Mouse (Mus musculus): Measurements from ENCODE around the gene Nsun2. TPM values are rescaled to one million over a fixed set of nuclear protein-coding genes. Genes with fewer than 3 reads are reported as not detected.
"Not testable (repeated sequence)": the region's sequence is repeated elsewhere in the genome, so short reads cannot be mapped to it uniquely, and the experiment has no call there.

Nsun2 gene
- total and polyA plus RNA-seq, 2 experiments from 2014 or later = 21.8 to 34.2 TPM

DNA sequence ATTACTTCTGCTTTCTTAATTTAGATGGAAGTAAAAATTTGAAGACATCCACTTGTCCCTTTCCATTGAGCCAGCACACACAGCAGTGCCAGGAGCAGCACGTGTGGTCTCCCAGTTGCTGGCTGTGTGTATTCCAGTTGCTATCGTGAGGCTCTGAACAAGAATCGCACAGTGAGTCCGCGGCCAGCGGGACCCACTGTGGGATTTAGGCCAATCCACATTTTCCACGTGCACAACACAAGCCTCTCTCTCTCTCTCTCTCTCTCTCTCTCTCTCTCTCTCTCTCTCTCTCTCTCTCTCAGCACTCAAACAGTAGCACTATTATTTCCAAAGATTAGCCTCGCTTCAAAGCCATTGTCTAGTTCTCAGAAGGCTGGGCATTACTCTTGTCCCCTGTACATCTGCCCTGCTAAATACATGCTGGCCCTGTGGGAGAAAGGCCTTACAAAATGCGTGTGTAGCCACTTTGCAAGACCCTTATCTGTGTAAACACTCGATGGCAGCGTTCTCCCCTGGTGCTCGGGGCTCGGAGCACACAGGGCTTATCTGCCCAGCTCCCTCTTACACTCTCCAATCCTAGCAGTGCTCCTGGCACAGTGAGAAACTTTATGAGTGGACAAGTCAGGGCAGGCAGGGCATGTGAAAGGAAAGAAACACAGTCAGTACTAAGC, 25.9 kb downstream of the Nsun2 start:
- Histone ChIP-seq H3K9me3 (replicated peaks; ENCODE audit: control insufficient read depth, low read length) (no peaks in the 10 kb centered on the region), H3K9ac (replicated peaks; ENCODE audit: low read depth, low read length) (no peak overlapping the region), H3K4me1 (ENCODE audit: control insufficient read depth, insufficient read depth) (peaks cover 32% of the 10 kb centered on the region), H3K4me3 (ENCODE audit: low read depth, low read length) (no peak overlapping the region), H3K36me3 (replicated peaks; ENCODE audit: control insufficient read depth, insufficient read depth, low read length) (no peaks in the 10 kb centered on the region), H3K4me2 (ENCODE audit: low read depth, low read length) (peak overlapping the region; percentile 20; the same call in 1 of the 2 replicates), H3K27me3 (ENCODE audit: control insufficient read depth, insufficient read depth, low read length) (no peaks in the 10 kb centered on the region), H3K27ac (ENCODE audit: low read depth) (no peak overlapping the region; the same call in 1 of the 2 replicates)
- DNase-seq (ENCODE audit: low spot score) (no peak), ATAC-seq (ENCODE audit: insufficient read depth, low read depth) (peak; percentile 36; the same call in 1 of the 2 replicates)
- WGBS = 21% methylated on average over 13 of the region's 13 CpGs
- TF ChIP-seq EP300 (IDR thresholded peaks at IDR 0.05; ENCODE audit: low read depth) (no peak), CTCF (IDR thresholded peaks at IDR 0.05; ENCODE audit: low read depth) (no peak)

DNA sequence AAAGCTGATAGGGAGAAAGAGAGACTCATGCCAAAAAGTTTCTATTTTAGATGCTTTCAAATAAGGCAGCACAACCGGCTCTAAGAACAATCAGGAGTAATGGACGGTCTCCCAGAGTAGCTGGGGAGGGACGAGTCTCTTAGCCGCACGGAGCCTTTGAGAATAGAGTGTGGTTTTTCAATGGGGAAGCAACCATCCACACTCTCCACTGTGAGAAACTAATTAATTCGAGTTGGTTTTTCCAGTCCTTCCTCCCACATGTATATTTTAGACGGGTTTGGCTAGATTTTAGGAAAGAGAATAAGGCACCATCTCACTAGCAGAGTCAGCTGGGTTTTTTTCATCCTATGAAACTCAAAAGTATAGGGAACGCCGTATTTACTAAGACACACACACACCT, 28.5 kb downstream of the Nsun2 start:
- Histone ChIP-seq H3K4me1 (ENCODE audit: control insufficient read depth, insufficient read depth) (peaks cover 32% of the 10 kb centered on the region), H3K4me2 (ENCODE audit: low read depth, low read length) (no peak overlapping the region), H3K27me3 (ENCODE audit: control insufficient read depth, insufficient read depth, low read length) (no peaks in the 10 kb centered on the region), H3K4me3 (ENCODE audit: low read depth, low read length) (no peak overlapping the region), H3K36me3 (replicated peaks; ENCODE audit: control insufficient read depth, insufficient read depth, low read length) (no peaks in the 10 kb centered on the region), H3K27ac (ENCODE audit: low read depth) (no peak overlapping the region), H3K9me3 (replicated peaks; ENCODE audit: control insufficient read depth, low read length) (no peaks in the 10 kb centered on the region), H3K9ac (replicated peaks; ENCODE audit: low read depth, low read length) (no peak overlapping the region)
- DNase-seq (ENCODE audit: low spot score) (no peak), ATAC-seq (ENCODE audit: insufficient read depth, low read depth) (no peak)
- no peak for TF ChIP-seq CTCF (IDR thresholded peaks at IDR 0.05; ENCODE audit: low read depth)
- TF ChIP-seq EP300 (IDR thresholded peaks at IDR 0.05; ENCODE audit: low read depth) = no peak
- WGBS = 71% methylated on average over 9 of the region's 9 CpGs

DNA sequence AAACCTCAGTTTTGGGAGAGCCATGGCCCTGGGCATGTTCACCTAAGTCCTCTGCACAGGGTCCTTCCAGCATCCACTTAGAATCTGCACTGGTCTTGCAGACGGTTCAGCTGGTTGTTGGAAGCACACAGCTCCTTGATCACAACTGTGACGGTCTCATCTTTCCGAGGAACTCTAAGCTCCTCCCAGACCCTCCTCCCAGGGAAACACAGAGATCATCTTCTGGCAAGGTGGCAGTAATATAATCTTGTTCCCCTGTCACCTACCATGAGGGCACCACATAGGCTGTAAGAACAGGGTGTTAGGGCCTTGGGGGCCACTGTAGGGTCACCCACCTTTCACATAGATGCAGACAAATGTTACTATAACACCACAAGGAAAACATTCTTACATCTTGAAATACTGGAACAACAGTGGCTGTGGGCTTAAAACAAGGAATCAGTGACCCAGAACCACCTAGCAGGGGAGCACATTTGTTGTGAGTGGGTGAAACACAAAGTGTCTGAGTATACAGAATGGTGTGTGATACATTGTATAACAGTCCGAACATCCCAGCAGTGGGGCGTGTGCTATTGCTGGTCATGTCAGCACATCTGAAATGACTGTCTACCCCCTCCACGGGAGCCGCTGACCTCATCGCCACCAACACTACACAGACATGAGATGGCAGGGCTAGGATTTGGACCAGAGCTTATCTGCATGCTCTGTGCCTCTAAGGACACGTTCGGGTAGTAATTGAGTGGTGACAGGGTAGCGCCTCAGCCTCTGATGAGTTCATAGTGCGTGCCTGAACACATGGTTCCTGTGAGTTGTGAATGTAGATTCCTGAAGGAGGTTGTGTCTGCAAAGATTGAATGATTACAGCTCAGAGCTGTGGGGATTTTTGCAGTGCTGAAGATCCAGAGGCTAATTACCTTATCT, 29.4 kb downstream of the Nsun2 start:
- WGBS = 26% methylated on average over 12 of the region's 12 CpGs
- peak; percentile 80 for DNase-seq (ENCODE audit: low spot score)
- Histone ChIP-seq H3K36me3 (replicated peaks; ENCODE audit: control insufficient read depth, insufficient read depth, low read length) (no peaks in the 10 kb centered on the region), H3K4me3 (ENCODE audit: low read depth, low read length) (no peak overlapping the region), H3K9ac (replicated peaks; ENCODE audit: low read depth, low read length) (no peak overlapping the region), H3K27me3 (ENCODE audit: control insufficient read depth, insufficient read depth, low read length) (no peaks in the 10 kb centered on the region), H3K9me3 (replicated peaks; ENCODE audit: control insufficient read depth, low read length) (no peaks in the 10 kb centered on the region), H3K4me1 (ENCODE audit: control insufficient read depth, insufficient read depth) (peaks cover 32% of the 10 kb centered on the region), H3K27ac (ENCODE audit: low read depth) (no peak overlapping the region), H3K4me2 (ENCODE audit: low read depth, low read length) (no peak overlapping the region)
- peak; percentile 95 for ATAC-seq (ENCODE audit: insufficient read depth, low read depth)
- TF ChIP-seq EP300 (IDR thresholded peaks at IDR 0.05; ENCODE audit: low read depth) (peak; percentile 69), CTCF (IDR thresholded peaks at IDR 0.05; ENCODE audit: low read depth) (no peak)

DNA sequence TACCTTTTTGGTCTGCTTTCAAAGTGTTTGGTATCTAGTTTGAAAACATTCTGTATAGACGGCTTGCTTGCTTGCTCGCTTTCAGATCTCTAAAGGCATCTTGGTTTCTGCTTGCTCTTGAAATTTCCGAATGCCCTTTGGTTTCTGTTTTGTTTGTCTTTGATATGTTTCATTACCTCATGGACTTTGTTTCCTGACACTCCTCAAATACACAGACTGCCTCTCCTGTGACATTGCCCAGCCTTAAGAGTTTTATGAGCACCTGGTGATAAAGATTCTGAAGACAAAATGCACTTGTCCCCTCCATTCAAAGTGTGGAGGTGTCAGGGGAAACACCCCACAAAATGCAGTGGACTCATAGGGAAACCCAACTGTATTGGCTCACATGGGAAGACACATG, 30.4 kb downstream of the Nsun2 start:
- Histone ChIP-seq H3K27me3 (ENCODE audit: control insufficient read depth, insufficient read depth, low read length) (no peaks in the 10 kb centered on the region), H3K9ac (replicated peaks; ENCODE audit: low read depth, low read length) (no peak overlapping the region), H3K4me1 (ENCODE audit: control insufficient read depth, insufficient read depth) (peaks cover 25% of the 10 kb centered on the region), H3K36me3 (replicated peaks; ENCODE audit: control insufficient read depth, insufficient read depth, low read length) (no peaks in the 10 kb centered on the region), H3K9me3 (replicated peaks; ENCODE audit: control insufficient read depth, low read length) (no peaks in the 10 kb centered on the region), H3K4me3 (ENCODE audit: low read depth, low read length) (no peak overlapping the region), H3K27ac (ENCODE audit: low read depth) (no peak overlapping the region), H3K4me2 (ENCODE audit: low read depth, low read length) (no peak overlapping the region)
- DNase-seq (ENCODE audit: low spot score) = no peak
- ATAC-seq (ENCODE audit: insufficient read depth, low read depth) = no peak
- 51% methylated on average over 3 of the region's 3 CpGs for WGBS
- TF ChIP-seq EP300 (IDR thresholded peaks at IDR 0.05; ENCODE audit: low read depth) (no peak), CTCF (IDR thresholded peaks at IDR 0.05; ENCODE audit: low read depth) (no peak)

DNA sequence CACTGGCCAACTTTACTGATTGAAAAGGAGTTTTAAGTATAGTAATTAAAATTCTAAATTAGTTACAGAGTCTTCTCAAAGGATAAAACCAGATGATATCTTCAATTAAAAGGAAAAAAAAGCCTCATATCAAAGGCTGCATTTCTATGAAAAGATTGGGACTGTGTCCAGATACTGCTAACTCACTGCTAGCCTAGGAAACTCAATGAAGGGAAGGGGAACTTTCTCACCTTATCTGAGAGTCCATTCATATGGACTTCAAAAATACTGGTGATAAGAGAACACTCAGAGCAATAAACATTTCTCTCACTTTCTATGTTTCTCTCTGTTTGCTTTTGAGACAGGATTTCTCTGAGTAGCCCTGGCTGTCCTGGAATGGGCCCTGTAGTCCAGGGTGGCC, 31.0 kb downstream of the Nsun2 start:
- TF ChIP-seq CTCF (IDR thresholded peaks at IDR 0.05; ENCODE audit: low read depth) (no peak), EP300 (IDR thresholded peaks at IDR 0.05; ENCODE audit: low read depth) (no peak)
- Histone ChIP-seq H3K9ac (replicated peaks; ENCODE audit: low read depth, low read length) (no peak overlapping the region), H3K36me3 (replicated peaks; ENCODE audit: control insufficient read depth, insufficient read depth, low read length) (no peaks in the 10 kb centered on the region), H3K4me1 (ENCODE audit: control insufficient read depth, insufficient read depth) (peaks cover 22% of the 10 kb centered on the region), H3K27me3 (ENCODE audit: control insufficient read depth, insufficient read depth, low read length) (no peaks in the 10 kb centered on the region), H3K4me2 (ENCODE audit: low read depth, low read length) (no peak overlapping the region), H3K9me3 (replicated peaks; ENCODE audit: control insufficient read depth, low read length) (no peaks in the 10 kb centered on the region), H3K4me3 (ENCODE audit: low read depth, low read length) (no peak overlapping the region), H3K27ac (ENCODE audit: low read depth) (no peak overlapping the region)
- DNase-seq (ENCODE audit: low spot score) (no peak), ATAC-seq (ENCODE audit: insufficient read depth, low read depth) (no peak)

DNA sequence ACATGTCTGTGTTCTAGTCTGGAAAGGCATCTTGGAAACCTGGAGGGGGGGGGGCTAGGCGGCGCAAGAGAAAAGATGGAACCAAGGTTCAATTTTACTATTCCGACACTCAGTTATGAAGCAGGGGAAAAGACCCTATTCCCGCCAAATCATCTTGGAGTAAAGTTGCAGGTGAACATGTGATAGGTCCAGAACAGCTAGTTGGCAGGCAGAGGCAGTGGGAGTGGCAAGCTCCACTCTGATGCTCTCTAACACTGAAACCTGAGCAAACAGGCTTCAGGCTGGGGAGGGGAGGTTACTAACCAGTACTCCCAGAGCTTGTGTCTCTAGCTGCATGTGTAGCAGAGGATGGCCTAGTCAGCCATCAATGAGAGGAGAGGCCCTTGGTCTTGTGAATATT, 31.9 kb downstream of the Nsun2 start:
- H3K27ac ChIP-seq (ENCODE audit: low read depth); ATAC-seq (ENCODE audit: insufficient read depth, low read depth); DNase-seq (ENCODE audit: low spot score); H3K9ac ChIP-seq (replicated peaks; ENCODE audit: low read depth, low read length); H3K4me3 ChIP-seq (ENCODE audit: low read depth, low read length); H3K27me3 ChIP-seq (ENCODE audit: control insufficient read depth, insufficient read depth, low read length); H3K36me3 ChIP-seq (replicated peaks; ENCODE audit: control insufficient read depth, insufficient read depth, low read length); H3K4me2 ChIP-seq (ENCODE audit: low read depth, low read length); H3K9me3 ChIP-seq (replicated peaks; ENCODE audit: control insufficient read depth, low read length): not testable (repeated sequence)
- 91% methylated on average over 4 of the region's 4 CpGs for WGBS
- peaks cover 17% of the 10 kb centered on the region for H3K4me1 ChIP-seq (ENCODE audit: control insufficient read depth, insufficient read depth)
